Mouse (Mus musculus) erythroblast, embryonic 14.5 days (primary cell): ENCODE data around the gene 1700067P10Rik.

Experiments used
- GATA1 ChIP-seq: IDR thresholded peaks from 2 replicates; pipeline ENCODE4 v1.6.1; 2012; ENCODE audit warnings: low read length, inconsistent platforms, mixed read lengths
- TAL1 ChIP-seq: IDR thresholded peaks from 3 replicates; pipeline ENCODE4 v1.6.1; 2012; ENCODE audit warnings: low read length, inconsistent platforms, mixed read lengths

DNA sequence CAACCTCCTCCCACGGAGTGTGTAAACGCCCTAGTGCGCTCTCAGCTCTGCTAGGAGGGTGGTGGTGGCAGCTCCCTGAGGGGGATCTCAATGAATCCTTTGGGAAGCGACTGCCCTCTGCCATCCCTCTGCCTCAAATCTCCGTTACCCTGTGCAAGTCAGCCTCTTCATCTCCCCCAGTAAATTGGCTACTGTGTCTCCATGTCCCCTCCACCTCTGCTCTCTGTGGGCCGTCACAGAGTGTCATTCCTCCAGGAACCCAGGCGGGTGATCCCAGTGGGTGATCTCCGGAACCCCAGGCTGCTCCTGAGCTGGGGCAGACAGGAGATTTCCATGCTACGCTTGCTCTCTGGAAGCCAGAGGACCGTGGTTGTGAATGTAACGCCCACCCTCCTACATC, 10.2 kb downstream of the 1700067P10Rik start:
- TF ChIP-seq GATA1 (no peak), TAL1 (no peak)
